Mouse (Mus musculus) right cerebral cortex, adult 2 months (tissue): ENCODE results near the gene Cyp4f16.
A peak's percentile ranks its signal among the peaks of the same experiment; 100 is the strongest.
"Not testable (repeated sequence)": the region's sequence is repeated elsewhere in the genome, so short reads cannot be mapped to it uniquely, and the experiment has no call there.

Source experiments
- DNase-seq, 2 experiments: peaks; one replicate each; pipeline ENCODE4 v3.0.0; 2021 to 2022; ENCODE audit warnings: low spot score in 2 of 2

Cyp4f16 gene

DNA sequence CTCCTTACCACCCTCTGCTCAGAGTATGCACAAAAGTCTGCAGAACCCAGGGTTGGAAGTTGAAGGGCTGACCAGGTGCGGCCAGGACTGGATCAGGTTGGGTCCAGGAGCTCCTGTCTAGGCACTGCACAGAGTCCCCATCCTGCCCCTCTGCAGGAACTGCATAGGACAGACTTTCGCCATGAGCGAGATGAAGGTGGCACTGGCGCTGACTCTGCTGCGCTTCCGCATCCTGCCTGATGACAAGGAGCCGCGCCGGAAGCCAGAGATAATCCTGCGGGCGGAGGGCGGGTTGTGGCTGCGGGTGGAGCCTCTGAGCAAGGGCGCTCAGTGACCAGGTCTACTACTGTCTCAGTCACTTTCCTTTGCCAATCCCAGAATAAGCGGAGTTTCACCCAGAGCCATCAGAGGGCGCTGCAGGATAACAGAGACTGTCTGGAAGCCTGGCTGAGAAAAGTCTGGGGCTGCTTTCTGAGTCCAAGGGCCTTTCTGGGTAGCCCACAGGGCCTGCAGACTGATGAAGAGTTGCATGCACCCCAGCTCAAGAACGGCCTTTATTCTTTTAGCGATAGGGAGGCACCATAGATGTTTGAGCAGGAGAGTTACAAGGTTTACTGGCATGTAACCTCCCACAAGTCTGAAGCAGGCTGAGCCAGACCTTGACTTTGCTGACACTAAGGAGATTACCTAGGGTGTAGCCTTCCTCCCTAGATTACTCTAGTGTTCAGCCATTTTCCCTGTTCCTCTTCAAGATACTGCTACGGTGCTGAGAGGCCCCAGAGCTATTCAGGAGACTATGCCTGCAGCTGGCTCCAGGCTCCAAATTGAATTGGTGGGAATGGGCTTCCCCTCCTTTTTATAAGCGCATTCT lies 14.8 kb downstream of the Cyp4f16 start:
- DNase-seq, result peak; percentile 85

DNA sequence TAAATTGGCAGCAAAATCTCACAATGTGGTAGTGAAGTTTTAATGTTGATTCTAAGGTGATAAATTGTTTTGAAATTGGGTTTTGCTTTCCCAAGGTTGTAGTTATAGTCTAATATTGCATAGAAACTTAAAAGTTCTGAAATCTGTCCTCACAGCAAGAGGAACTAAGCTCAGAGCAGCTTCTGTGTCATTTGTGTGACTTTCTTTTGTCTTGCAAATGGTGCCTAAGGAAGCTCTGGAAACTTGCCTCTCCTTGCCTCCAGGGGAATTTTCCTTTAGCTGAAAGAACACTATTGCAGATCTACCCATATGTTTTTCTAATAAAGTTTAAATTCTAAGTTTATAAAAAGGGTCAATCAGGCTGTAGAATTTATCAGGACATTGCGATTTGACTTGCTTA lies 16.7 kb downstream of the Cyp4f16 start:
- not testable (repeated sequence) for DNase-seq

DNA sequence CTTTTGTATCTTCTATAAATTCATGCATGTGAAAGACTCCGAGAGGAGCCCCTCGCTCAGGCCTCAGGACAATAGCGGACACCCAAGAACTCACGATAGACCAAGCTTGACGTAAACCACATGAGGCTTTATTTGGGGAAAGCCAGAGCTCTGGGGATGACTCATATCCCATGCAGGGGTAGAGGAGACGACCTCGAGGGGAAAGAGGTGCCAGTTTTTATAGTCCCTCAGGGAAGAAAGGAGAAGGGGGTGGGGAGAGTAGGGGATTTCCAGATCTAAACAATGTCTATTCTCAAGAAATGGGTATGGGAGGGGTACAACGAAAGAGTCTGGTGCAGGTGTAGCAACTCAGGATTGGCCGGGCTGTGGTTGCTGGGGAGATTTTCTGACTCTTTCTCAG lies 18.0 kb downstream of the Cyp4f16 start:
- DNase-seq, result not testable (repeated sequence)

DNA sequence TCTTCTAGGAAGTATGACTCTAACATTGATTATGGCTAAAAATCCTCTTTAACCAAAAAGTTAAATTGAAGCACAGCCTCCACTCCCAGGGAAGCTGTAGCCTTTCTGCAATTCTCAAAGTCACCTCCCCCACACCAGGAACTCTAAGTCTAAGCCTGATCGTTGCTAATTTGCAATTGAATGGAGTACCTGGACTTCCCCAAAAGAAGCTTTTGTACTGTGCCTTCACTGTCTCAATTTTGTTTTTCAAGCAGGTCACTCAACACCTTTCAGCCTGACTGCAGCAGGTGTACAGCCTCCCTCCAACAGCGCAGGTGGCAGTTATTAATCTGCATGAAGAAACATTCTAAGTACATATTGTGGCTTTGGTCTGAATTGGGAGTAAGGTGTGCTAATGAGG lies 26.9 kb downstream of the Cyp4f16 start:
- not testable (repeated sequence) for DNase-seq

DNA sequence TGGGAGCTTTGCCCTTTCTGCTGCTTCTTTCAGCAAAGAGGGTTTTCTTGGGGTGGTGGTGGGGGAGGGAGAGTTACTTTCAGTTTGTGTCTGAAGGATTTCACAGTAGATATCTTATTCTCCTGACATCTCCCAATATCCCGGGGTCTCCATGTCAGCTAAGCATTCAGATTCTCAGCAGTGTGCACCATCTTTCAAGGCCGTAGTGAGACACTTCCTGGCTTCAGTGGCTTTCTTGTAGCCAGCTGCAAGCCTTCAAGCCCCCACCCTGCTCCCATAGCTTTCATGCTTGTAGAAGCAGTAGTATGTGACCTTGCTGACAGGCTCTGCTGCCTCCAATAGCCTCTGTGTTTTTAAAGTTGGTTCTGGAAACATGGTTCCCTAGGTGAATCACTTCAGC lies 36.9 kb downstream of the Cyp4f16 start:
- not testable (repeated sequence) for DNase-seq

DNA sequence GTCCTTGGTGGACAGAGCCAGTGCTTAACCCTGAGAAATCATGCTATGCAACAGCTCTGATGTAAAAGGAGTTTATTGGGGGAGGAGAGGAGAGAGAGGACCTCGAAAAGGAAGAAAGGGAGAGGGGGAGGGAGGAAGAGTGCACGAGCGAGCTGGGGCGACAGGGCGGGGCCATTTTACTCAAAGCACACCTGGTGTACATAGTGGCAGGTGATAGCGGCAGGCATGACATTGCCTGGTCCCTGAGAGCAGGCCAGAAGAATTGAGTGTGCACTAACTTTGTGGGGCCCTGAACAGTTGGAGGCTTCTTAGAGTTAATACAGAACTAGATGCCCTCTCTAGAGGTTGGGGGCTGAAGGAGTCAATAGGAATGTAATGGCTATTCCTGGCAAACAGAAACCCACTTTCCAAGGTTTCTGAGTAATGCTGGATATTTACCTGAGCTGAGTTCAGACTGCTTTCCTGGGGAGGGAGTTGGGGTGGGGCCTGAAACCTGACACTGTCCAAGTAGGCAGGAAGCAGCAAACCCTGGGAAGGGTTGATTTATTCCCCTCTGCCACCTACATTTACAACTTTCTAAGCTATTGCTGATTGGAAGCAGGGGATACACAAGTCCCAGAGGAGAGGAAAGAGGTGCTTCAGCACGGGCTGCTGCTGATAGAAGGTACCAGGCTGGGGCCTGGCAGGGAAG lies 41.3 kb downstream of the Cyp4f16 start:
- DNase-seq, result no peak

DNA sequence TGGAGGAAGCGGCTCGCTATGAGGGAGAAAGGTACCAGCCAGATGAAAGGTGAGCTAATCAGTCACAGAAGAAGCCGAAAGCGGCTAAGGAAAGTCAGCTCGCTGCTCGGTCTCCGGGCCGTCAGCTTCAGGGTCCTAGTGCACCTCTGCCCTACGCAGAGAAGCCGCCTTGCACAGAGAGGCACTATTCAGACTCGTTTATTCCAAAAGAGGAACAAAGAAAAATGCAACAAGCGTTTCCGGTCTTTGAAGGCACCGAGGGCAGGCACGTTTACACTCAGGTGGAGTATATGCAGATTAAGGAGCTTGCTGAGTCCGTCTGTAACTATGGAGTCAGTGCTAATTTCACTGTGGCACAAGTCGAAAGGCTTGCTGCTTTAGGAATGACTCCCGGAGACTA lies 60.1 kb downstream of the Cyp4f16 start:
- DNase-seq, result no peak
